Mouse (Mus musculus) midbrain, embryonic 14.5 days (tissue): ENCODE measurements around the gene Hexb. TPM values are rescaled to one million over a fixed set of nuclear protein-coding genes. Genes with fewer than 3 reads are reported as not detected.
"Not testable (repeated sequence)": the region's sequence is repeated elsewhere in the genome, so short reads cannot be mapped to it uniquely, and the experiment has no call there.

ENCODE experiments used
- ATAC-seq: fragments of 200-750 bp; cut with Nextera tagmentation; 2 replicates; pipeline ENCODE4 v1.8.0; 2017; ENCODE audit warnings: moderate number of reproducible peaks, moderate library complexity; ENCODE audit not compliant: low FRiP score, low TSS enrichment
- DNase-seq: peaks from one replicate; pipeline ENCODE4 v3.0.0-alpha.2; 2015
- H3K27ac ChIP-seq: fragments of 300-500 bp; sonication (generic); replicated peaks from 2 replicates; pipeline ENCODE4 v1.5.1; 2014; ENCODE audit warnings: mild to moderate bottlenecking, low read depth, low read length, moderate library complexity
- H3K27me3 ChIP-seq: fragments of 300-500 bp; sonication (generic); 2 replicates; pipeline ENCODE4 v1.6.1; 2014; ENCODE audit warnings: low read length, control low read depth, mixed read lengths; ENCODE audit not compliant: control insufficient read depth, insufficient read depth
- H3K36me3 ChIP-seq: fragments of 300-500 bp; sonication (generic); 2 replicates; pipeline ENCODE4 v1.6.1; 2014; ENCODE audit warnings: low read length, control low read depth; ENCODE audit not compliant: control insufficient read depth, insufficient read depth
- H3K4me1 ChIP-seq: fragments of 300-500 bp; sonication (generic); 2 replicates; pipeline ENCODE4 v1.6.1; 2014; ENCODE audit warnings: mild to moderate bottlenecking, antibody characterized with exemption, low read length, control low read depth; ENCODE audit not compliant: control insufficient read depth, insufficient read depth
- H3K4me2 ChIP-seq: fragments of 300-500 bp; sonication (generic); 2 replicates; pipeline ENCODE4 v1.6.1; 2014; ENCODE audit warnings: mild to moderate bottlenecking, low read length, moderate library complexity
- H3K4me3 ChIP-seq: fragments of 300-500 bp; sonication (generic); replicated peaks from 2 replicates; pipeline ENCODE4 v1.5.1; 2014; ENCODE audit warnings: low read depth, low read length
- H3K9ac ChIP-seq: fragments of 300-500 bp; sonication (generic); replicated peaks from 2 replicates; pipeline ENCODE4 v1.6.1; 2014; ENCODE audit warnings: mild to moderate bottlenecking, low read length, moderate library complexity
- H3K9me3 ChIP-seq: fragments of 300-500 bp; sonication (generic); 2 replicates; pipeline ENCODE4 v1.6.1; 2016; ENCODE audit warnings: low read length, control low read depth, mixed read lengths; ENCODE audit not compliant: control insufficient read depth
- WGBS: fragments of 180-500 bp; shearing (Covaris S2); extraction: QIAGEN DNeasy Blood & Tissue Kit; methylation state at CpG from one replicate; pipeline ENCODE4 v1.1.7; 2014; 5-methylcytosine and 5-hydroxymethylcytosine counted together
- polyA plus RNA-seq: library from polyadenylated mRNA; unstranded; fragments of >200 nt; fragmentation: Nextera tagmentation; extraction: Ambion mirVana; gene quantifications from 2 replicates; pipeline ENCODE4 v1.2.1, GENCODE M21; 2014

Hexb gene
- polyA plus RNA-seq, 1 experiment from 2014 or later, result 38.7 TPM

DNA sequence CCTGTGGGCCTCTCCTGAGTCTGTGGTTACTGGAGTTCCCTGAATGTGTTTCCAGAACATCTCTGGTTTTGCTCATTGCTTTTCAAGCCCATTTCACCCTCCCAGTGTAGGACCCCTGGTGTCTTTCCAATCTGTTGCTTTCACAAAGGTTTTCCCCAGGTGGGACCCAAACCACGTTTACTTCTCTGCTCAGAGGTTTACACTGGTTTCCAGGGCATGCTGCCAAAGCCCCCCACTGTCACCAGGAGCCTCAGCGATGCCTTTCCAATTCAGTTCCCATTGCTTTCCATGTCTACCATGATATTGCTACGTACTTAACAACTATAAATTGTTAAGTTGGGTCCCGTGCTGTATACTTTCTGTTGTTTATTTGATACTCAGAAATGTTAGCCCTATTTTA, 15.3 kb downstream of the Hexb start:
- peaks cover 22% of the 10 kb centered on the region for H3K36me3 ChIP-seq
- H3K27ac ChIP-seq, result no peak overlapping the region
- H3K27me3 ChIP-seq, result no peaks in the 10 kb centered on the region
- H3K9ac ChIP-seq, result no peak overlapping the region
- no peak for ATAC-seq
- 78% methylated on average over 4 of the region's 4 CpGs for WGBS
- no peak overlapping the region for H3K4me3 ChIP-seq
- no peaks in the 10 kb centered on the region for H3K4me1 ChIP-seq
- no peak for DNase-seq
- no peak overlapping the region for H3K4me2 ChIP-seq
- no peaks in the 10 kb centered on the region for H3K9me3 ChIP-seq

DNA sequence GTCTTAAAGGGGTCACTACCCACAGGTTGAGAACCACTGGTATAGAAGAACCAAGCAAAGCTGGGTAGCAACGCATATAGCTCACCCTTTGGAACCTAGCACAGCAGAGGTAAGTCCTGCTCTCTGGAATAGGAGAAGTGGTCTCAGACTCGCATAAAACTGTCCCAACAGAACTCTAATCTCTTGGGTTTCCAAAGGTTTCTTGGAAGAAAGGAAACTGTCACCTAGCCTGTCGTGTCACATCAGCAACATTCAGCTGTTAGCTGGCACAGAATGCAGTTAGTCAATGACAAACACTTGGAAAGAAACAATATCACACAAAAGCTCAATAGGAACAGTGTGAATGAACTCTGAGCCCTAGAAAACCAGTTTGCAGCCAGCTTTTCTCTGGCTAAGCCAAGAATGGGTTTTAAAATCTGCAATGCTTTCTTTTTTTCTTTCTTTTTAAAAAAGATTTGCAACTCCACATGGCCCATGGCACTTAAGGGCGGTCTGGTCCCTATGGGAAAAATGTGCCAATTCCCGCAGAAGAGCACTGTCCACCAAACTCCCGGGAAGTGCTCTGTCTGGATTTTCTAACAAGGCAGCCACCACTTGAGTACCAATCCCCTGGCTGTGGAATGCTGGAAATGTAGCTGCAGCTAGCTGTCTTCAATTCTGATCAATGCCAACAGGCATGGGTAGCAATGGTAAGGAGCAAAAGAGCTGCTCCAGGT, 17.9 kb downstream of the Hexb start:
- 47% methylated on average over 6 of the region's 6 CpGs for WGBS
- H3K4me3 ChIP-seq, result no peak overlapping the region
- ATAC-seq, result no peak
- peak; percentile 20 for DNase-seq
- no peaks in the 10 kb centered on the region for H3K4me1 ChIP-seq
- peaks cover 43% of the 10 kb centered on the region for H3K36me3 ChIP-seq
- peak overlapping the region; percentile 46; the same call in 1 of the 2 replicates for H3K27ac ChIP-seq
- H3K9ac ChIP-seq, result no peak overlapping the region
- H3K9me3 ChIP-seq, result no peaks in the 10 kb centered on the region
- H3K4me2 ChIP-seq, result no peak overlapping the region
- H3K27me3 ChIP-seq, result no peaks in the 10 kb centered on the region

DNA sequence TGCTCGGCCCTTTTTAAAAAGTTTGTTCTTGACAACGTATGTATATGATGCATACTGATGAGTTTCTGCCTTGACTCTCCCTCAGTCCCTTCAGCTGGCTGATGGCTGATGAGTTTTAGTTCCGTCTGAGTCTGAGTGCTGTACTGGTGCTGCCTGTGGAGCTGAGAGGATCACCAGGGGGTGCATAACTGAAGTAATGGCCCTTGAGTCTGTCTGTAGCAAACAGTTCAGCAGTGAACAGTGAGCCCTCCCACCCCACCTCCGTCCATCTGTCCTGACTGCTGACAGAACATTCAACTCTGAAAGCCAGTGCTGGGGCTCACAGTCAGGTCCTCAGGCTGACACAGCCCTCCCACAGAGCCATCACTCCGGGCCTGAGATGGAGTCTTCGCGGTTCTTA, 19.2 kb downstream of the Hexb start:
- no peak overlapping the region for H3K27ac ChIP-seq
- no peaks in the 10 kb centered on the region for H3K9me3 ChIP-seq
- 65% methylated on average over 7 of the region's 7 CpGs for WGBS
- no peaks in the 10 kb centered on the region for H3K27me3 ChIP-seq
- H3K36me3 ChIP-seq, result peaks cover 56% of the 10 kb centered on the region
- DNase-seq (no peak), ATAC-seq (no peak)
- no peak overlapping the region for H3K9ac ChIP-seq
- no peaks in the 10 kb centered on the region for H3K4me1 ChIP-seq
- H3K4me3 ChIP-seq, result no peak overlapping the region
- H3K4me2 ChIP-seq, result no peak overlapping the region

GRCm38 (mm10) chr13:97176731-97177130, 21.4 kb downstream of the Hexb start:
- no peaks in the 10 kb centered on the region for H3K27me3 ChIP-seq
- ATAC-seq (no peak), DNase-seq (no peak)
- no peaks in the 10 kb centered on the region for H3K9me3 ChIP-seq
- no peaks in the 10 kb centered on the region for H3K4me1 ChIP-seq
- no peak overlapping the region for H3K4me2 ChIP-seq
- H3K9ac ChIP-seq, result no peak overlapping the region
- peaks cover 75% of the 10 kb centered on the region for H3K36me3 ChIP-seq
- no peak overlapping the region for H3K27ac ChIP-seq
- H3K4me3 ChIP-seq, result no peak overlapping the region
- WGBS, result 72% methylated on average over 5 of the region's 5 CpGs

DNA sequence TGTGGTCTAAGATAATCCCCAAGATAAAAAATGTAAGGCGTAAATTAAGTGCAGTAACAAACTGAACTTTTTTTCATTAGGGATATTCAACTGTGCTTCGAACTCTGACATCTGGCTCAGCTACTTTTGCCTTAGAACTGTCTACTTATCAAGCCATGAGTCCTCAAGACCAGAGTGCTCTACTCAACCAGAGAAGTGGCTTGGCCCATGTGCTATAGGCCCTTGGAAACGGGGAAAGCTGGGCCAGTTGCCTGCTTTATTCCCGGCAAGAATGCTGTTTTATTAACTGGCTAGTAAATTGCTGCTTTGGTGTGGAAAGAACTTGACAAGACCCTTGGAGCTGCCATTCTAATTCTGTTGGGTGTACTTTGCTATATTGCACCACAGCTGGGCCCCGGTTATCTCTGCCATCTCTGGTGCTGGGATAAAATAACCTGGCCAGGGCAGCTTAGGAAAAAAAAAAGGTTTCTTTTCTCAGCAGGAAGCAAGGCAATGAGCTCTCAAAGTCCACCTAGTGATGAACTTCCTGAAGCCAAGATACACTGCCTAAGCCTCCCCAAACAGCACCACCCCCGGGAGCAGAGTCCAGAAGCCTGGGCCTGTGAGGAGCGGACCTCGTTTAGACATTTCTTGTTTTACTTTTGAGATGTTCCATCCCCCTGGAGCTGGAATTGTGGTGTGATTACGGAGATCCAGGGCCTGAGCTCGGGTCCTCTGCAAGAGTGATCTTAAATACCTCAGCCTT, 22.5 kb downstream of the Hexb start:
- H3K4me3 ChIP-seq, result no peak overlapping the region
- WGBS, result 89% methylated on average over 10 of the region's 10 CpGs
- no peak overlapping the region for H3K27ac ChIP-seq
- DNase-seq, result no peak
- H3K27me3 ChIP-seq, result no peaks in the 10 kb centered on the region
- no peaks in the 10 kb centered on the region for H3K4me1 ChIP-seq
- H3K9me3 ChIP-seq, result no peaks in the 10 kb centered on the region
- H3K4me2 ChIP-seq, result no peak overlapping the region
- H3K9ac ChIP-seq, result no peak overlapping the region
- peaks cover 78% of the 10 kb centered on the region for H3K36me3 ChIP-seq
- ATAC-seq, result no peak

DNA sequence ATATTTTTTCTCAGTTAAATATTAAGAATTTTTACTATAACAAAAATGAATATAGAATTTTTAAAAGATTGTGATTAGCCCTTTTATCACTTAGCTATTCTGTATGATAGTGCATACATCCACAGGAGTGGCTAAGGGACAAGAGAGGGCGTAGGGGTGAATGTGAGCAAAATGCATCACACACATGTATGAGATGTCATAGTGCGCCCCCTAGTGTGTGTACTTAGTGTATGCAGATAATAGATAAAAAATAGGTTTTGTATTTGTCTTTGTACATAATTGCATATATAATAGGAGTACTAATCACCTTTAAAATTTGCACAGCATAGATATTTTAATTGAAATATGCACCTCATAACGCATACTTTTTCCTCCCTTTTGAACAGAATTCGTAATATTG, 52.3 kb downstream of the Hexb start:
- Histone ChIP-seq H3K4me2 (no peak overlapping the region), H3K27me3 (no peaks in the 10 kb centered on the region), H3K9ac (no peak overlapping the region), H3K36me3 (peaks cover 64% of the 10 kb centered on the region), H3K4me1 (no peaks in the 10 kb centered on the region), H3K9me3 (no peaks in the 10 kb centered on the region), H3K27ac (no peak overlapping the region), H3K4me3 (no peak overlapping the region)
- ATAC-seq (no peak), DNase-seq (peak; percentile 82)
- WGBS, result 62% methylated on average over 4 of the region's 4 CpGs

DNA sequence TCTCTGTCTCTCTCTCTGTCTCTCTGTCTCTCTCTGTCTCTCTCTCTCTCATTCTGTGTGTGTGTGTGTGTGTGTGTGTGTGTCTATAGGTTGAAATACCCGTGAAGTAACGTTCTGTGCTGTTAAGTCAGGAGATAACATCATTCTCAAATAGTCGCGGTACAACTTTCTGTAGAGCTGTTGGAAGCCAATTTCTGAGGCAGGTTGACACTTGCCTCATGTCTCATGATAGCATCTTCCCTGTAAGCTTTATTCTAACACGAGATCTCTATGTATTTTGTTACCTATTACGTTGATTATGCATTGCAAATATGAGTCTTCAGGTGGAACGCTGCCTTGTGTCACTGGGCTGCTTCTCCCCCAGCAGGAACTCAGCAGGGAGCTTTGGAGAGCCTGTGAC, 55.8 kb downstream of the Hexb start:
- DNase-seq, result no peak
- Histone ChIP-seq H3K36me3 (peaks cover 35% of the 10 kb centered on the region), H3K4me1 (peaks cover 5% of the 10 kb centered on the region; the same call in 1 of the 2 replicates), H3K9ac (no peak overlapping the region), H3K4me3 (no peak overlapping the region), H3K9me3 (no peaks in the 10 kb centered on the region), H3K27ac (no peak overlapping the region), H3K27me3 (no peaks in the 10 kb centered on the region), H3K4me2 (no peak overlapping the region)
- 91% methylated on average over 7 of the region's 7 CpGs for WGBS
- ATAC-seq, result no peak

GRCm38 (mm10) chr13:97138404-97138931, 59.7 kb downstream of the Hexb start:
- not testable (repeated sequence) for DNase-seq

More at GRCm38 (mm10) chr13:97138404-97138931, 59.7 kb downstream of the Hexb start:
- peaks cover 20% of the 10 kb centered on the region for H3K36me3 ChIP-seq
- H3K4me3 ChIP-seq, result peak overlapping the region; percentile 80
- H3K9me3 ChIP-seq, ATAC-seq, H3K27me3 ChIP-seq: not testable (repeated sequence)
- H3K4me2 ChIP-seq, result peak overlapping the region; percentile 57
- H3K9ac ChIP-seq, result peak overlapping the region; percentile 88
- H3K27ac ChIP-seq, result peak overlapping the region; percentile 89
- peaks cover 11% of the 10 kb centered on the region for H3K4me1 ChIP-seq
- WGBS, result 39% methylated on average over 8 of the region's 8 CpGs
